Mouse (Mus musculus) kidney, adult 9 months (tissue): ENCODE measurements around the gene Tsnax.
A peak's percentile ranks its signal among the peaks of the same experiment; 100 is the strongest.

ENCODE experiments used
- DNase-seq: peaks from one replicate; pipeline ENCODE4 v3.0.0; 2022

The Tsnax gene

GRCm38 (mm10) chr8:125012695-125013627 is at the start of gene Tsnax:
Gene Tsnax, plus strand, starts transcription at chr8:125012997.
- peak; percentile 94 for DNase-seq

GRCm38 (mm10) chr8:124963246-124963645 is 49.6 kb upstream of the Tsnax start:
- DNase-seq, result no peak

GRCm38 (mm10) chr8:124964966-124965365 is 47.8 kb upstream of the Tsnax start:
- DNase-seq, result peak; percentile 78

DNA sequence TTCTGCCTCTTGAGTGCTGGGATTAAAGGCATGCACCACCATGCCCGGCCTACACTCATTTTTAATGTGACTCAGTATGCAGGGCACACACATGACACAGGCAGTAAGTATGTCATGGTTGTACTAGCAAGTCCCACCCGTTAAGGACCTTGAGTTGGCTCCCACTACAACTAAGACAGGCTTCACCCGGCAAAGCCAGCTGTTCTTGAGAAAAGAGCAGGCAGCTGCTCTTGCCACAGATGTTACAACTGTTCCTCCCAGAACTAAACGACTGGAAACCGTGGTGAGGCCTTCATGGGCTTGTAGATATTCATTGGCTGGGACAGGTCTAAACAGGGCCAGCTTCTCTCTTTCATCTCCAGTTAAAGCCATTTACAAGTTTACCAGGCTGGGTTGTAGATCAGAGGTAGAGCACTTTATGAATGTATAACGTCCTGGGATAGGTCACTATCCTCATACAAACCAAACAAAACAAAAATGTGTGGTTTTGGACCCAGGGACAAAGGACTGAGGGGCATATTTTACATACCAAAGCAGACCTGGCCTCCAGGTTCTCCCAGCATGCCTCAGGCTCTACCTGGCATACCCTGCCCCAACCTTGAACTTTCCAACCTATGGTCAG is 42.4 kb upstream of the Tsnax start:
- DNase-seq, result no peak

- peak; percentile 33 for DNase-seq
Measured at GRCm38 (mm10) chr8:124973221-124973620, 39.6 kb upstream of the Tsnax start.

DNA sequence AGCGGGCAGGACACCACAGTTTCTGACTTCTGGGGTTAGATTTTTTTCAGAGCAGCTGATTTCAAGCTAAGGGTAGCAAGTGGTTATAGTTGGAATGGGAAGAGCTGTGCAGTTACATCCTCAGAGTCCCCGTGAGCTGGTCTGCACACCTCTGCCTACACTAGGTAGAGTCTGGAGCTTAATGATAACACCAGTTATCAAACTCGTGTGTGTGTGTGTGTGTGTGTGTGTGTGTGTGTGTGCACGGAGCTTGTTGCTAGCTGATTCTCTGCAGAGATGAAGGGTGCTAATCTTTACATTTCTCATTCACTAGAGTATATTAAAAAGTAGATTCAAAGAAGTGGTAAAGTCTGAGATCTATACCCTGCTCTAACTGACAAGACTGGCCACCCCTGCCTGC is 38.5 kb upstream of the Tsnax start:
- no peak for DNase-seq

DNA sequence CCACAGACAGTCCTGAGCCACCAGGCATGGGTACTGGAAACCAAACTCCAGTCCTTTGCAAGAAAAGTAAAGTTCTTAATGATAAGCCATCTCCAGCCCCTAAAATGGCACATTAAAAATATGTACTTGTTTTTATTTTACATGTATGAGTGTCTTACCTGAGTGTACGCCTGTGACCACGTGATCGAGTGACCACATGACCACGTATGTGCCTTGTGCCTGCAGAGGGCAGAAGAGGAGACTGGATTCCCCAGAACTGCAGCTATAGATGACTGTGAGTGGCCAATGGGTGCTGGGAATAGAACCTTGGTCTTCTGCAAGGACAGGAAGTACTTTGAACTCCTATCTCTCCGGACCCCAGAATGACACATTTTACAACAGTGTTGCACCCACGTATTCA is 36.6 kb upstream of the Tsnax start:
- DNase-seq, result no peak

DNA sequence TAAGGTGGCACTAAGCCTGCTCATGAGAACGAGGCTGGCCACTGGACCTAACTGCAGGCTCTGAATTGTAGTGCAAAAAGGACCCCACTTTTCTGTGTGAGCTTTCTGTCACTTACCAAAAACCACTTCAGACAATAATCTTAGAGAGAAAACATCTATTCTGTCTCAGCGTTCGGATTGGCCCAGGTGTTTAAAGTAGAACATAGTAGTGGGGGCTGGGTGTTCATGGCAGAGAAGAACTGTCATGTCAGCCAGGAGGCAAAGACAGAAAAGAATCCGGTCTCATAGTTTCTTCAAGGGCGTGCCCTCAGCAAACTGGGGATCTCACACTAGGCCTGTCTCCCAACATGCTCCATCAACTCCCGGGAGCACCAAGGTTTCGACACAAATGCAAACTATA is 34.8 kb upstream of the Tsnax start:
- no peak for DNase-seq

DNA sequence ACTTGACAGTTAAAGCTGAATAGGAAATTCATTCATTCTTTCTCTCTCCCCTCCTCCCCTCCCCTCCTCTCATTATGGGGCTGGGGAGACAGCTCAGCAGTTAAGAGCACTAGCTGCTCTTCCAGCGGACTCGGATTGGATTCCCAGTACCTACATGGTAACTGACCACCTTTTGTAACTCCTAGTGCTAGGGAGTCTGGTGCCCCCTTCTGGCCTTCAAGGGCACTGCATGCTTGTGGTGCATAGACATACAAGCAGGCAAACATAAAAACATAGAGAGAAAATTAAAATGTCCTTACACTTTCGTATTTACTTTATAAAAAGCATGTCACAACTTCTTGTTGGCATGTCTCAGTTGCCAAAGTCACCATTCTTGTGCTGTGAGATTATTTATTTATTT is 32.8 kb upstream of the Tsnax start:
- DNase-seq, result no peak

DNA sequence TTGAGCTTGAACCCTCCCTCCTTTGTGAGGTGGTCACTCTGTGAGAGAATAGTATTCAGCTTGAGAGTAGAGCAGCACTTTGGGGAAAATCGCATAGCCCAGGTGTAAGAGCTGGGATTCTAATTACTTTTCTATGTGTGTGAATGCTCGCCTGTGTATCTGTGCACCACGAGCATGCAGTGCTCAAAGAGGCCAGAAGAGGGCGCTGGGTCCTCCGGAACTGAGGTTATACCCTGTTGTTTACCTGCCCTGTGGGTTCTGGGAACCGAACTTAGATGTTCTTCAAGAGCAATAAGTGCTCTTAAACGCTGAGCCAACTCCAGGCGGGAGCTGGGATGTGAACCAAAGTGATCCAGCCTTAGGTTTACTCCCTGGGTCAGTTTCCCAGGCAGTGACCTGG is 32.0 kb upstream of the Tsnax start:
- no peak for DNase-seq

- no peak for DNase-seq
Measured at GRCm38 (mm10) chr8:124990923-124991667, 21.7 kb upstream of the Tsnax start.

- DNase-seq, result no peak
Measured at GRCm38 (mm10) chr8:124991668-124991926, 21.2 kb upstream of the Tsnax start.

DNA sequence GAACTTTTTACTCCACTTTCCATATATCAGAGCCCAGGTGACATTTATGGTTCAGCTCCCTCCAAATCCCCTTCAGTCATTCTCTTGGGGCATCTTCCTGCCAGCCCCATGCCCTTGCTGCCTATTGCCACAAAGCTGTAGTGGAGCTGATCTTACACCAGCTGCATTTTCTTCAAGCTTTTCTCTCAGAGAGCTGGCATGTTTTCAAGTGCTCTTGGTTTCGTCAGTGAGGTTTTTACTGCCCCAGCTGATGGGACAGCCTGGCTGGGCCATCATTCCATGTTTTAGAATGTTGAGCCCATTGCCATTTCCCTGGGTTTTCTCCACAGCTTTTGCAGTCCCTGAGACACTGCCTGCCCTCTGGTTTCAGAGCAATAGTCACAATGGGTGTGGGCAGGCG is 17.0 kb upstream of the Tsnax start:
- DNase-seq, result no peak

GRCm38 (mm10) chr8:125024085-125024484 is 11.3 kb downstream of the Tsnax start:
- no peak for DNase-seq

GRCm38 (mm10) chr8:125027211-125027610 is 14.4 kb downstream of the Tsnax start:
- no peak for DNase-seq

DNA sequence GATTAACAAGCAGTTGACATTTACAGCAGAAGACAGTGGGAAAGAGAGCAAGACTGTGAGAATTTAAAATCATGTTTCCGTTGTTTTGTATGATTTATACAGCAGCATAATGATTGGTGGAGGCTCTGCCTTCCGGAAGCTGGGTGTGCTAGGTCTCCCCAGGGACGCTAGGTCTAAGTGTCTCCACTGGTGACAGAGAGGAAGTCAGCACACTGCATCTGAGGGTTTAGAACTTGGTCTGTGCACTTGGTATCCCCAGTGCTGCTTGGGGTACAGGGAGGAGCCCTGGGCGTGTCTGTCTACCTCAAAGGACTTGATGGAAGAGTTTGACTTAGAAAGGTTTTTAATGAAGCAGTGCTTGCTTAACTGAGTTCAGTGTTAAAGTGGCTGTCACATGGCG is 16.0 kb downstream of the Tsnax start:
- no peak for DNase-seq

GRCm38 (mm10) chr8:125031276-125031675 is 18.5 kb downstream of the Tsnax start:
- no peak for DNase-seq

GRCm38 (mm10) chr8:125034669-125035068 is 21.9 kb downstream of the Tsnax start:
- peak; percentile 50 for DNase-seq

DNA sequence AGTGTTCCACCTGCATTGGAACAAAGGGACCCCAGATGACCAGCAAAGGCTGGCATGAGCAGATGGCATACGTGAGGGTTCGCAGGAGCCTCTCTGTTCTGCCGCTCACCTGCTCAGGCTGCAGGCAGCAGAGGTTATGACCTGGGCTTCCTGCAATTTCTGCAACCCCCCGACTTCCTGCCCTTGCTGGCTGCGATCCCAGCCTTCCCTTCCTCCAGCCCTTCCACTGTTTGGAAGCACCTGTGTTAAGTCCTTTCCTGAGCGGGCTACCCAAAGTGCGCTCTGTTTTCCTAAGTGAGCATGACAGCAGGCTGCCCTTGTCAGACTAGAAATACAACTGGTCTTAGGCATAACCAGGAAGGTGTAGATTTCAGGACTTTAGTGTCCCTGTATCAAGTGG is 24.3 kb downstream of the Tsnax start:
- no peak for DNase-seq

GRCm38 (mm10) chr8:125038731-125039130 is 25.9 kb downstream of the Tsnax start:
- DNase-seq, result no peak

DNA sequence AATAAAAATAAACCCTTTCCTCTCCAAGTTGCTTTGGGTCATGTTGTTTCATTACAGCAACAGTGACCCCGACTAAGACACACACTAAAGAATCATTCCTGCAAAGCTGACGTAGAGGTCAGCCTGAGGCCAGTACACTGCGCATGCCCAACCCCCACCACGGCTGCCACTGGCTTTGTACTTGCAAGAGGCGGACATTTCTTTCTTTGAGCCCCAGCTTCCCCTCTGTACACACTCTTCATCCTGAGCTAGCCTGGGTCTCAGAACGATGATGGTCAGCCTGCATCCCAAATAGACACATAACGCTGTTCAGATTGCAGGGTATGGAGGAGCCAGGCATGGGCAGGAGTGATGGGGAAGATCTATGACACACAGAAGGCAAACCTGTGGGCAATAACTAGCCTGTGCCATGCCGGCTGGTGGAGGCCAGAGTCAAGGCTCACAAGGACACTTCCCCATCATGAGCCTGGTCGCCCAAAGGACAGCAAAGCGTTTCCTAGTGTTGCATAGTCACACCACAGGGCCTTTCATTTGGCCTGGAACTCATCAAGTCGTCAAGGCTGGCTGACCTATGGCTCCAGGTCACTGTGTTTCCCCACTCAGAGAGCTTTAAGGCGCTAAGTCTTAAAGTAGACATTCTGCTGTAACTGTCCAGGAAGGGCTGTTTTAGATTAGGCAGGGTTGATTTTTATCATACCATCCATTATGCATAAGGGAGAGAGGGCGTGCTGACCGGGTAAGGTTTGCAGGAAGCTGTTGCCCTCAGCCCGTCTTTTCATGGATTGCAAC is 28.0 kb downstream of the Tsnax start:
- no peak for DNase-seq

GRCm38 (mm10) chr8:125041496-125041895 is 28.7 kb downstream of the Tsnax start:
- peak; percentile 7 for DNase-seq

- DNase-seq, result no peak
Measured at GRCm38 (mm10) chr8:125043394-125043793, 30.6 kb downstream of the Tsnax start.
